Mouse (Mus musculus) spleen, adult 2 months (tissue): ENCODE data around the gene Lmtk3. TPM values are rescaled to one million over a fixed set of nuclear protein-coding genes. Genes with fewer than 3 reads are reported as not detected.

Experiments
- DNase-seq, 2 experiments: peaks; one replicate each; pipeline versions ENCODE4 v3.0.0 to v3.0.0-alpha.2; 2012 to 2021; ENCODE audit warnings: low spot score in 2 of 2, low read depth in 1 of 2
- H3K27ac ChIP-seq: fragments of 200-500 bp; 2 replicates; pipeline ENCODE4 v1.5.1; 2012; ENCODE audit warnings: low read length, inconsistent platforms; ENCODE audit not compliant: insufficient read depth
- H3K27me3 ChIP-seq: fragments of 200-500 bp; 2 replicates; pipeline ENCODE4 v1.6.1; 2012; ENCODE audit warnings: mild to moderate bottlenecking, moderate library complexity, low read length, inconsistent platforms; ENCODE audit not compliant: control insufficient read depth, insufficient read depth
- H3K36me3 ChIP-seq: fragments of 200-500 bp; 2 replicates; pipeline ENCODE4 v1.6.1; 2012; ENCODE audit warnings: mild to moderate bottlenecking, low read length, inconsistent platforms; ENCODE audit not compliant: control insufficient read depth, insufficient read depth
- H3K4me1 ChIP-seq: fragments of 200-500 bp; 2 replicates; pipeline ENCODE4 v1.6.1; 2011; ENCODE audit warnings: inconsistent platforms; ENCODE audit not compliant: control insufficient read depth, insufficient read depth, insufficient read length
- H3K4me3 ChIP-seq: fragments of 200-500 bp; 2 replicates; pipeline ENCODE4 v1.5.1; 2011; ENCODE audit warnings: mild to moderate bottlenecking, inconsistent platforms; ENCODE audit not compliant: insufficient read depth, insufficient read length; ENCODE audit errors: extremely low read depth
- CTCF ChIP-seq: fragments of 200-500 bp; IDR thresholded peaks from 2 replicates; pipeline ENCODE4 v1.5.1; 2011; ENCODE audit warnings: mild to moderate bottlenecking, inconsistent platforms; ENCODE audit not compliant: insufficient read depth, insufficient read length, insufficient replicate concordance; ENCODE audit errors: extremely low read depth
- POLR2A ChIP-seq: fragments of 200-500 bp; IDR thresholded peaks from 2 replicates; pipeline ENCODE4 v1.6.1; 2011; ENCODE audit warnings: low read depth, low read length, inconsistent platforms
- WGBS: fragments of 180-500 bp; shearing (Covaris S2); methylation state at CpG from one replicate; pipeline ENCODE4 v1.1.7; 2018; 5-methylcytosine and 5-hydroxymethylcytosine counted together
- polyA plus RNA-seq: library from polyadenylated mRNA; depleted of rRNA; stranded (reverse); fragments of >200 nt; gene quantifications from 2 replicates; pipeline ENCODE4 v1.2.3, GENCODE M21; 2012

Lmtk3 gene
- polyA plus RNA-seq, 1 experiment, result 3.7 TPM

GRCm38 (mm10) chr7:45805941-45806340 lies 22.4 kb downstream of the Lmtk3 start:
- 84% methylated on average over 5 of the region's 5 CpGs for WGBS
- H3K36me3 ChIP-seq, result peaks cover 38% of the 10 kb centered on the region
- H3K4me3 ChIP-seq, result no peak overlapping the region
- no peak overlapping the region for H3K27ac ChIP-seq
- DNase-seq, result no peak
- no peaks in the 10 kb centered on the region for H3K4me1 ChIP-seq
- no peaks in the 10 kb centered on the region for H3K27me3 ChIP-seq
- TF ChIP-seq CTCF (no peak), POLR2A (no peak)

DNA sequence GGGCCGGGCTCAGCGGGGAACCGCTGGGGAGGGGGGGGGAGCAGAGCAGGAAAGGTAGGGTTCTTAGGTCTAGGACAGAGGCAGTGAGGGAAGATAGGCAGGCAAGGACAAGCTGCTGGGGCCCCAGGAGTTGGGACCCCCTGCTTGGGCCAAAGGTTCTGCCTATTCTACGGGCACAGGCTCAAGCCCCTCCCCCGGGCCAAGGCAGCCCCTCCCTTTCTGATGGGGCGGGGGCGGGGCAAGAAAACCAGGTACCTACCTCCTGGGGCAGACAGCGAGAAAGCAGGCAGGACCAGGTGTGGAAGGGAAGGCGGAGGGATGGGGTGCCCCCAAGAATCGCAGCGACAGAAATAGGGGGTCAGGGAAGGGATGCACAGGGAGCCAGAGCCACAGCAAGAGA lies 24.9 kb downstream of the Lmtk3 start:
- TF ChIP-seq CTCF (no peak), POLR2A (no peak)

GRCm38 (mm10) chr7:45809276-45810075 lies 25.9 kb downstream of the Lmtk3 start:
- Histone ChIP-seq H3K4me1 (0 out of 2 replicates have a peak, but pooled peaks cover 2% of the 10 kb centered on the region), H3K4me3 (no peak overlapping the region), H3K36me3 (peaks cover 51% of the 10 kb centered on the region), H3K27me3 (no peaks in the 10 kb centered on the region), H3K27ac (no peak overlapping the region)
- TF ChIP-seq POLR2A (no peak), CTCF (no peak)
- DNase-seq, result no peak
- 85% methylated on average over 14 of the region's 14 CpGs for WGBS

More for the DNA sequence above, 24.9 kb downstream of the Lmtk3 start:
- Histone ChIP-seq H3K4me1 (0 out of 2 replicates have a peak, but pooled peaks cover 2% of the 10 kb centered on the region), H3K36me3 (peaks cover 51% of the 10 kb centered on the region), H3K27me3 (no peaks in the 10 kb centered on the region), H3K27ac (no peak overlapping the region), H3K4me3 (no peak overlapping the region)
- no peak for DNase-seq
- 86% methylated on average over 11 of the region's 11 CpGs for WGBS

DNA sequence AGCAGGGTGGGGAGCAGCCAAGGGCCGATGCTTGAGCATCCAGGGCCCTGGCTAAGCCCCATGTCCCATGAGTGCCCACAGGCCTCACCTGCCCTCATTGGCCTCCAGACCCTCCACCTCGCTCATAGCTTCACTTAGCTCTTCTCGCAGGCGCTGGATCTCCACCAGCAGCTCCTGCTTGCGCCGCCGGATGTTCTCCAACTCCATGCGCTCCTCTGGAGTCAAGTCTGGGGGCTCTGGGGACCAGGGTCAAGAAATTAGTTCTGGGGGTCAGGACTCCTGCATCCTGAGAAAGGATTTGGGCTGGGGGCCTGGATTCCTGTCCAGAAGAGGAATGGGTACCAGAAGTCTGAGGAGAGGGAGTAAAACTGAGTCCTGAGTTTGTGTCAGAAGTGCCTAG lies 29.4 kb downstream of the Lmtk3 start:
- H3K27me3 ChIP-seq, result no peaks in the 10 kb centered on the region
- no peak for TF ChIP-seq CTCF
- TF ChIP-seq POLR2A, result no peak
- H3K36me3 ChIP-seq, result peaks cover 43% of the 10 kb centered on the region
- DNase-seq, result no peak
- H3K4me1 ChIP-seq, result peaks cover 4% of the 10 kb centered on the region; the same call in 1 of the 2 replicates
- no peak overlapping the region for H3K4me3 ChIP-seq
- H3K27ac ChIP-seq, result no peak overlapping the region
- WGBS, result 94% methylated on average over 8 of the region's 8 CpGs

GRCm38 (mm10) chr7:45813787-45814779 lies 30.5 kb downstream of the Lmtk3 start, which contains the start of gene Cyth2:
Gene Cyth2, minus strand, starts transcription at chr7:45814581.
- Histone ChIP-seq H3K27me3 (no peaks in the 10 kb centered on the region), H3K36me3 (peaks cover 32% of the 10 kb centered on the region), H3K27ac (peak within 1 kb of the TSS; percentile 96), H3K4me3 (peak within 1 kb of the TSS; percentile 76), H3K4me1 (peaks cover 4% of the 10 kb centered on the region; the same call in 1 of the 2 replicates)
- no peak for TF ChIP-seq CTCF
- peak; percentile 48 for TF ChIP-seq POLR2A
- peak; percentile 99 to 100 for DNase-seq
- WGBS, result under 1% methylated on average over 80 of the region's 92 CpGs

- Histone ChIP-seq H3K36me3 (peaks cover 25% of the 10 kb centered on the region), H3K27me3 (no peaks in the 10 kb centered on the region), H3K27ac (no peak overlapping the region), H3K4me1 (peaks cover 4% of the 10 kb centered on the region; the same call in 1 of the 2 replicates), H3K4me3 (no peak overlapping the region)
- 8% methylated on average over 5 of the region's 5 CpGs for WGBS
- DNase-seq, result no peak
- no peak for TF ChIP-seq POLR2A
- TF ChIP-seq CTCF, result no peak
Observed at GRCm38 (mm10) chr7:45814841-45815240, 31.3 kb downstream of the Lmtk3 start.
